Mouse (Mus musculus) frontal cortex, postnatal 10 days (tissue): ENCODE data around the gene Scn5a.
A peak's percentile ranks its signal among the peaks of the same experiment; 100 is the strongest.

Experiments used
- DNase-seq, 2 experiments: peaks; one replicate each; pipeline ENCODE4 v3.0.0; 2022; ENCODE audit warnings: low spot score in 2 of 2, mixed read lengths in 1 of 2

Gene Scn5a

DNA sequence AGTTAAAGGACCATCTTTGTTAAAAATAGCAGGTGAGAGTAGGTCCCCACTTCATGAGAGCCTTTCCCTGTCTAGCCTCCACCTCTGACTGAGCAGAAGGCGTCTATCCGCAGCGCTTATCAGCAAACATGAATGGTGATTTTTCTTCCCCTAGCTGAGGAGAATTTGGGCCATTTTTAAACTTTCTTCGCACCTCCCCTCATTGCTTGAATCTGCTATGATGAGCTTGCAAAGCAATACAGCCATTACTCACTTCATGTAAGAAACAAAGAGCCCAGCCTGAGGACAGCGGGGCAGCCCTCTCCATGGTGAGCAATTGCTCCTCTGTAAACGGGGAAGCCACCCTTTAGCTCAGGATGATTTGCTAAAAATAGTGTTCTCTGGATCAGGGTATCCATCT is 14.0 kb downstream of the Scn5a start:
- no peak for DNase-seq

DNA sequence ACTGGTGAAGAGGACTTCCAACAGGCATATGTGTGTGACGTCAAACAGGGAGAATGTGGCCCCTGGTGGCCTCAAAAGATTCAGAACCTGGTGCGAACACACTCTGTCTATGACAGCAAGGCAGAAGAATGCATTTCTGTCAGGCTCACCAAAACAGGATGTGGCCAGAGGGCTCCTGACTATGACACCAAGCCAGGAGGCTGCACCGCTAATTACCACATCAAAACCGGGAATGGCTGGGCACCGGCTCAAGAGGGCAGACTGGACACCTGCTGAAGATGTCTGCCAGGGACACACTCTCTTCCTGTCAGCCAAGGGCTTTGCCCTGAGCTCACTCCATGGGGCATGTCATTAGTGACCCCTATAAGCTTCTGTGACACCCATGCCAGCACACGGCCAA is 15.2 kb downstream of the Scn5a start:
- DNase-seq = no peak

DNA sequence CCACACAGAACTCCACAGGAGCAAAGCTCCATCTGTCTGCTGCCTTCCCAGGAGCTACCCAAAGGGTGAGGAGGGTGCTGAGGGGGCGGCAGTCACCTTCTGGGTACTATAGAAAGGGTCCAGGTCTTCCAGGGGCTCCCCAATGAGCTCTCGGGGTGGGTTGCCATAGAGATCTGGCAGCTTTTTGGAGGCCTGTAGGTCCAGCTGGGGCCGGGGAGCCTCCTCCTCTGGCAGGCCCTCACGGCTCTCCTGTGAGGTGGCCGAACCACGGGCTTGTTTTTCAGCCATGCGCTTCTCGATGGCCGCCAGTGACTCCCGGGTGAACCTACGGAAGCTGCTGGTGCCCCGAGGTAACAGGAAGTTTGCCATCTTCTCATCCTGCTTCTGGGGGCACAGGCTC is 16.6 kb downstream of the Scn5a start:
- DNase-seq = no peak

- no peak for DNase-seq
Measured at GRCm38 (mm10) chr9:119561746-119562145, 17.1 kb downstream of the Scn5a start.

GRCm38 (mm10) chr9:119559537-119560276 is 19.1 kb downstream of the Scn5a start:
- DNase-seq = no peak

DNA sequence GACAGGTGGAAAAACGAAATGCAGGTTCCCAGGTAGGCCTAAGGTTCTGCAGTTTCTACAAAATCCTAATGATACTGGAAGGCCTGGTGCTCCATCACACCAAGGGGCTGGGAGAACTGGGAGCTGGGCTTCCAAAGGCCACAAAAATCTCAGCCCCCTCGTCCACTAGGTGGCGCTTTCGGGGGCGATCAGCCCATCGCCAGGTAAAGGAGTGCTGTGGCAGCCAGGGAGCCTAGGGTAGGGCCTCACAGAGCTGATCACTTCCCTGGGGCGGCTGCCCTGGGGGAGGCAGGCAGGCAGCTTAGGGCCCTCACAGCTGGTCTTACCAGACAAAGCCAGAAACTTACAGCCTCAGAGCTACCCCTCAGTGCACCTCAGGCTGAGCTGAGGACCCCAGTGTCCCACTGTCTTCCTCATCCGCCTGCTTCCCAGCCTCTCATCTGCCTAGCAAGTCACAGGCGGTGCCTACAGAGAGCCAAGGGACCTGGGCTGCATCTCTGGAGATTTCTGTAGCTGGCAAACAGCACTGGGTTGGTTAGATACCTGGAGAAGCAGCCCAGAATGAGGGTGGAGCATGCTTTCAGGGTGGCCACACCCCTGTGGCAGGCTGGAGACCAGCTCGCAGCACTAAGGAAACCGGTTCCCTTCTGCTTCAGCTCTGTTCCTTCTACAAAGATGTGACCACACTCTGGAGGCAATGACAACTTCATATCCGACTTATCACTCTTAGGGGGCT is 20.5 kb downstream of the Scn5a start:
- no peak for DNase-seq

DNA sequence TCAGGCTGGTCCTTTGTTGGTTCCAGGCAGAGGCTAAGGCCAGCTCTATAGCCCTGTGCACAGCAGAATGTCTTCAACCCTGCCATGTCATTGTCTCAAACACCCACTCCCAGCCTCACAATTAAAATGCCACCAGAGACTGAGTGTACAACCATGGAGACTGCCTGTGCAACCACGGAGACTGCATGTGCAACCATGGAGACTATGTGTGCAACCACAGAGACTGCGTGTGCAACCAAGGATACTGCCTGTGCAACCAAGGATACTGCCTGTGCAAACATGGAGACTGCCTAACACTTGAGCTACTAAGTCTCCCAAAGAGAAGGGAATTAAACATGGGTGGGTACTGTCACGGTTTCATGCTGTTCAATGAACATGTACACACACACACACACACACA is 22.8 kb downstream of the Scn5a start:
- DNase-seq = no peak

DNA sequence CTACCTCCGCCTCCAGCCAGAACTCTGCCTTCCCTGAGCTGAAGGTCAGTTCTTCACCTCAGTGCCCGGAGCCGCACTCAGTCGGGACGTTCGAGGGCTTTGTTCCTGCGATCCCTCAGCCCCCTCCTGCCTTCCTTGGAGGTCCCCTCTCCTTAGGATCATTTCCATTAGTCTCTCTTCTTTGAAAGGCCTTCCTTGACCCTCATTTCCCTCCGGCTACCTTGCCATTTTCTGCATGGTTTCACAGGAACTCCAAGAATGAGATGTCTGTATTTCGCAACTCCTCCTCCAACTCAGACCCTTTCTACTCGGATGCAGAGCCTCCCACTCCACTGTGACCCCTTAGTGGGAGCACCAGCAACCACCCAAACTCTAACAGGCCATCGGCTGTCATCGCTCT is 31.3 kb downstream of the Scn5a start:
- no peak for DNase-seq

GRCm38 (mm10) chr9:119547128-119547527 is 31.7 kb downstream of the Scn5a start:
- DNase-seq = no peak

- no peak for DNase-seq
Measured at GRCm38 (mm10) chr9:119540726-119541125, 38.1 kb downstream of the Scn5a start.

DNA sequence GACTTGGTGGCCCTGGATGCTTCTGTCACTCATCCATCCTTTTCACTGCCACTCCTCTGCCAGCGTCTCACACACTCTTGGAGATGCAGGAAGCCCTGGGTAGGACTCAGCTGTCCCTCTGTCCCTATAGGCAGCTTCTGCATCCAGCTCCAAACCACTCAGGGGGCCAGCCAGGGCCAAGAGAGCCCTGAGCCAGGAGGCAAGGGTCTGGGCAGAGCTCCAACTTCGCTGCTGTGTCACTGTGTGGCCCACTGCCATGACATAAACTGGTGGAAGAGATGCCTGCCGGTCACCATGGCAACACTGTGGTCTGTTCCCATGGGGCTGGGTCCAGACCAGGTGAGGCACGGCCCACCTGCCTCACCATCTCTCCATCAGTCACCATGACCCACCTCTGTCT is 41.0 kb downstream of the Scn5a start:
- peak in 1 of 2 experiments; percentile 24 for DNase-seq

- DNase-seq = no peak
Measured at GRCm38 (mm10) chr9:119531684-119532417, 47.0 kb downstream of the Scn5a start.

GRCm38 (mm10) chr9:119524511-119524910 is 54.3 kb downstream of the Scn5a start:
- no peak for DNase-seq

DNA sequence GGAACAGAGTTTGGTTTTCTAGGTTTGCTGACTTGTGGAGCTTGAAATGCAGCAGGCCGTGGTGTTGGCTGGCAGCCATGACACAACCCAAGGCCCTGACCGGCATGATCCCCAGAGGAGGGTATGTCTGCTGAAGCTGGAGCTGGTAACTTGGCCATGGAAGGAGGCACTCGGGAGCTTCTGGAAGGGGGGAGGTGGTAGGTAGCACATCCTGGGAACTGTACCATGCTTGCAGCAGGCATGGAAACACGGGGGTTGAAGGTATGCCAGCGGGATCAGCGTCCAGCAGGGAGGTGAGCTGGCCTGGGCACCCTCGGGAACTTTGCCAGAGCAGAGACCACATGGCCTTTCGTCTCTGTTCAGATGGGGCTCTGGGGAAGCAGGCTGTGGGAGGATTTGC is 55.5 kb downstream of the Scn5a start:
- no peak for DNase-seq

GRCm38 (mm10) chr9:119519116-119519515 is 59.7 kb downstream of the Scn5a start:
- peak in 1 of 2 experiments; percentile 18 for DNase-seq

DNA sequence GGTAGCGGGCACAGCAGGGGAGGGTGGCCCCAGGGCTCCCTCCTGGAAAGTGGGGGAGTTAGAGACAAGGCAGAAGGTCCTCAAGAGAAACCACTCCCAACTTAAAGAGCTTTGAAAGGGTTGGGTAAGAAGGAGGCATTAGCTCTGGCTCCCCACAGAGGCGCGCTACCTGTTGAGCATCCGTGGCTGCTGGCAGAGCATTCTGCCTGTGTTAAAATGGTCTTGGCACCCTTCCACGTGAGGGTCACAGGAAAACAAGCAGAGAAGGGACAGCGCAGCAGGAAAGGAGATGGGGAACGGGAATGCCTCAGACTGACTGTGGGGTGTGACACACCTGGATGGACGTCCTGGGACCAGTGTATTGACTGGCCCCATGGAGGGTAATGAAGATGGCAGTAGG is 60.6 kb downstream of the Scn5a start:
- no peak for DNase-seq

DNA sequence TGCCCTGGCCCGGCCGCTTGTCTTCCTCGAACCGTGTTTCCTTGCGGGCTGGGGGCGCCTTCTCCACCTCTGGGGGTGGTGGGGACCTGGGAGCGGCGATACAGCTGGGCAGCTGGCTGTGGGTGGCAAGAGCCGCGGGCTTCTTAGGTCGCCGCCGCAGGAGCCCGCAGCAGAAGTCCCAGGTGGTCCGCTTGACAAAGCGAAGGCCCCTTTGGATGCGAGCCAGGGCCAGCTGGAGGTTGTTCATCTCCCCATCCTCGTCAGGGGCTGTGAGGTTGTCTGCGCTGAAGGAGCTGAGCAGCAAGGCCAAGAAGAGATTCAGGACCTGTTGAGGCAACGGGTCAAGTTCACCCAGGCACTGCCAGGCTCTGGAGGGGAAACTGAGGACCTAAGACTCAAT is 61.3 kb downstream of the Scn5a start:
- no peak for DNase-seq

DNA sequence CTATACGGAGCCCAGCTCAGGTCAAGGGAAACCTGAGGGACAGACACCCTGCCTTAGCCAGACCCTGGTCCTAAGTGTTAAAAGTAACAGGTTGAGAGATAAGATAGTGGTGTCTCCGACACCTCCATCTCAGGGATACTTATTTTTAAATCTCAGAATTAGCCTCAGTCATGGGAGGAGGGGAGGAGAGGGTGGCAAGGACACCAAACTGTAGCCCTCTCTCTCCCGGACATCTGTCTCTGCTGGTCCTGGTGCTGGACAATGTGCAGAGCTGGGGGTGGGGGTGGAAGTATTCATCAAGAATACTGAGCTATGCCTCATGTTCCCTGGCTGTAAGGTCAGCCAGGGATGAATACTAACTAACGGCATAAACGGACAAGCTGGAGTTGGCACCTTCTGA is 62.0 kb downstream of the Scn5a start:
- no peak for DNase-seq

DNA sequence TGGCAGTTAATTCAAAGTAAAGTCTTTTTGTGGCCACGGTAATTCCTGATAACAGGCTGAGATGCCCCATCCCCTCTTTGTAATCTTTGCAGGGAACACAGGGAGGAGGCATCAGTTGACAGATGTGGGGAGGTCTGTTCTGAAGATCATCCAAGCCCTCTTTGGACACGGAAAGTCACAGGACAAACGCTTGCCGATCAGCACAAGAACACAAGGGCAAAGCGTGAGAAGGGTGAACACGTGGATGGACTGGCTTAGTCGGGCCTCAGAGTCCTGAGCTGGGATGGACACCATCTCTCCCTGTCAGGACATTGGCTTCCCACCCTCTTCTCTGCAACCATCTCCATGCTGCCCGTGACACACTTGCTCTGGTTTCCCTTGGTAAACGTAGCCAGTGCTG is 63.4 kb downstream of the Scn5a start:
- no peak for DNase-seq

DNA sequence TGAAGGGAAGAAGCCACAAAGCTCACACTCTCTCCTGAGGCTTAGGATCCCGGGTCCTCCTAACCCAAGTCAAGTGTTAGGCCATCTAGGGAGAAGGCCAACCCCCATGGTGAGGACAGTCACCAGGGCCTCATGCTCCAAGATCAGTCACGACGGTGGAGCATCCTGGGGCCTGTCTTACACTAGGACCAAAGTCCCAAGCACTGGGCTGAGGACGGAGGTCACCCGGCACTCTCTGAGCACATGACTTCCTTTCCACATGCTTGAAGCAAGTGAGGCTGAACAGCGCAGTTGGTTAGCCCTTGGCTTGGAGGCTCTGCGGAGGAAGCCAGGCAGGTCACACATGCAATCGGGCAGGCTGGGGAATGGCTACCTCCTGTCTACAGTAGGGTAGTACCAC is 63.8 kb downstream of the Scn5a start:
- DNase-seq = no peak

GRCm38 (mm10) chr9:119513816-119514215 is 65.0 kb downstream of the Scn5a start:
- no peak for DNase-seq

GRCm38 (mm10) chr9:119512993-119513392 is 65.8 kb downstream of the Scn5a start:
- DNase-seq = no peak

DNA sequence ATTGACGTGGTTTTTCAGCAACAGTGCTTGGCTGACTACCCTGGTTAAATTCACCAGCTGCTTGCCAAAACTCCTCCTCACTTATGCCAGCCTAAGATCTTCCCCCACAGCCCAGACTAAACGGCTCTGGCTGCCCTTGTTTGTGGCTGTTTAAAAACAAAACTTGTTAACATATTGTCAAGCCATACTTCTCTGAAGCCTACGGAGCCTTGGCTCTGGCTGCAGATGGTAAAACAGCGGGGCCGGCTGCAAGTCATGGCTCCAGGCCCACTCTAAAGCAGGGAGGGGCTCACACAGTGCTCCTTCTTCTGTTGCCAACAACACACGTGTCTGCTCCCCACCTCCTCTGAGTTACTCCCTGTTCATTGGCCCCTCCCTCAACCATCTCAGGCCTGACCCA is 67.9 kb downstream of the Scn5a start:
- DNase-seq = peak; percentile 21 to 26
